Mouse (Mus musculus): ENCODE results near the gene Lrrc2.
A peak's percentile ranks its signal among the peaks of the same experiment; 100 is the strongest.

The Lrrc2 gene

GRCm38 (mm10) chr9:110947900-110948299 is 3.4 kb upstream of the Lrrc2 start:
- DNase-seq (ENCODE audit: low spot score in 2 of 2) = no peak

DNA sequence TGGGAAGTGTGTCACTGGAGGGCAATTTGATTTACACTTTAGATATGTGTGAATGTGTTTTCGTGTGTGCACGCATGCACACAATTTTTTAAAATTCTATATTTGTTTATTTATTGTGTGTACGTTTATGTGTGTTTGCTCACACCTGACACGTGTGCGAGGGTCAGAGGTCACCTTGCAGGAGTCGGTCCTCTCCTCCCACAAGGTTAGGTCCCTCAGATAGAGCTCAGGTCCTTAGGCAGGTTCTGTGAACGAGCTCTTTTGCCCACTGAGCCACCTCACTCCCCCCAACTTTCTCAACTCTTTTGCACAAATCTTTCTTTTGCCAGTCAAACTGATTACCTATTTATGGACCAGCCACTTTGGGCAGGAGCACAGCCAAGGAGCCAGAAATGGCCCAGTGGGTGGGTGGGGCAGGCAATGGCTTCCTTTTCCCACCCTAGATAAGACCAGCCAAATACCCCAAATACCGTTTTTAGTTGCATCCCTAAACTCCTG is 2.5 kb upstream of the Lrrc2 start:
- no peak for DNase-seq (ENCODE audit: low spot score in 2 of 2)

DNA sequence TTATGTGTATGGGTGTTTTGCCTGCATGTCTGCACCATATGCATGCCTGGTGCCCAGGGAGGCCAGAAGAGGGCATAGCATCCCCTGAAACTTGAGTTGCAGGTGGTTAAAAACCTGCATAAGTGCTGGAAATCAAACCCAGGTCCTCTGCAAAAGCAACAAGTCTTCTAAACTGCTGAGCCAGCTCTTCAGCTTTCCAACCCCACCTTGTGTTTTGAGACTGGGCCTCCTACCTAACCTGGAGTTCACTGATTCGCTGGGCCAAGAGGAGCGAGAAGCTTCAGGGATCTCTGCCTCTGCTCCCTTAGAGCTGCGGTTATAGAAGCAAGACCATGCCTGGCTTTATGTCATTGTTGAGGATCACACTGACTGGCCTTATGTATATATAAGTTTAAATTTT is 1.2 kb upstream of the Lrrc2 start:
- no peak for DNase-seq (ENCODE audit: low spot score in 2 of 2)

DNA sequence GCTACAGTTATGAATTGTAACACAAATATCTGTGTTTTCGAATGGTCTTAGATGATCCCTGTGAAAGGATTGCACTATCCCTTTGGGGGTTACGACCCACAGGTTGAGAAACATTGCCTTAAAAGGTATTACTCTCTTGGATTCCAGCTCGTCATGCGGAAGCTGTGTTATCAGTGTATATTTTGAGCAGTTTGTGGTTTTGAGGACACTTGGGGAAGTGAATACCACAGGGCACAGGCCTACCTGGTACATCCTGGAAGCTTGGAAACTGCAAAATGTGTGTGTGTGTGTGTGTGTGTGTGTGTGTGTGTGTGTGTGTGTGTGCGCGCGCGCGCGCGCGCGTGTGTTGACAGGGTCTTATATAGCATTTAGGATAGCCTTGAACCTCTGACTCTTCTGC is 521 bp downstream of the Lrrc2 start:
- no peak for DNase-seq (ENCODE audit: low spot score in 2 of 2)

DNA sequence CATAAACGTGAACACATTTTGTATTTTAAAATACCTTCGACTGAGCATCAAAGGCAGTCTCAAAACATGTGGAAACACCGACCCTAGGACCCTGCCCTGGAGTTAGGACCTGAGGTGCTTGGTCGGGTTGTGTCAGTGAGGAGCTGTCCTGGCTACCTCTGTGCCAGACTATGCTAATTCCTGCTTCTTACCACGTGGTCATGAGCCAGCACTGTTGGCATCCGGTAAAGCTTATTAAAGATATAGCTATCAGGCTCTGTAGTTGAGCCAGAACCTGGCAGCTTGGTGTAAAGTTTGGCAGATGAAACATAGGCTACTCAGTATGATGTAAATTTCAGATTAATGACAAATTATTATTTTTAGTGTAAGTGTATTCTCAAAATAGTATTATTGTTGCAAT is 1.1 kb downstream of the Lrrc2 start:
- DNase-seq (ENCODE audit: low spot score in 2 of 2) = no peak

DNA sequence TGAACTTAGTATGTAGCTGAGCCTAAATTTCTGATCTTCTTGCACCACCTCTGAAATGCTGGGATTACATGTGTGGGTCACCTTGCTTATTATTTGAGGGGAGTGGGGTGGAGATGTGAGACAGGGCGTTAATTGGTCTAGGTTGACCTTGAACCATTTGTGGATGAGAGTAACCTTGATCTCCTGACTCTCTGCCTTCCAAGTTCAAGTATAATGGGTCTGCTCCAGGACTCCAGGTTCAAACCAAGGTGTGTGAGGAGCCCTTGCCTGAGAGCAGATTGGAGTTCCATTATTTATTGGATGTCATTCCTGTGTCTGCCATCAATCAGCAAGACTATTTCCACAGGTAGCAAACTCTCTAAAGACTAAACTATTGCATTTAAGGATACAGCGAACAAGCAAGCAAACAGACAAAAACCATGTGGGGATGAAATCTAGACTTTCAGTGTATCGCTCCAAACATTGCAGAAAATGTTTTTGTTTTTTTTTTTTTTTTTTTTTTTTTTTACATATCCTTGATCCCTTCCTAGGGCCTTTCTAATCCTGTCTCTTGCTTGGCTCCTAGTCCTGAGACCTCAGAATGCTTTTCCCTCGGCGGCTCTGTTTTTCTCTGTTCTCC is 1.7 kb downstream of the Lrrc2 start:
- DNase-seq (ENCODE audit: low spot score in 2 of 2) = no peak

GRCm38 (mm10) chr9:110953550-110954461 is 2.5 kb downstream of the Lrrc2 start:
- DNase-seq (ENCODE audit: low spot score in 2 of 2) = peak; percentile 36 to 70

DNA sequence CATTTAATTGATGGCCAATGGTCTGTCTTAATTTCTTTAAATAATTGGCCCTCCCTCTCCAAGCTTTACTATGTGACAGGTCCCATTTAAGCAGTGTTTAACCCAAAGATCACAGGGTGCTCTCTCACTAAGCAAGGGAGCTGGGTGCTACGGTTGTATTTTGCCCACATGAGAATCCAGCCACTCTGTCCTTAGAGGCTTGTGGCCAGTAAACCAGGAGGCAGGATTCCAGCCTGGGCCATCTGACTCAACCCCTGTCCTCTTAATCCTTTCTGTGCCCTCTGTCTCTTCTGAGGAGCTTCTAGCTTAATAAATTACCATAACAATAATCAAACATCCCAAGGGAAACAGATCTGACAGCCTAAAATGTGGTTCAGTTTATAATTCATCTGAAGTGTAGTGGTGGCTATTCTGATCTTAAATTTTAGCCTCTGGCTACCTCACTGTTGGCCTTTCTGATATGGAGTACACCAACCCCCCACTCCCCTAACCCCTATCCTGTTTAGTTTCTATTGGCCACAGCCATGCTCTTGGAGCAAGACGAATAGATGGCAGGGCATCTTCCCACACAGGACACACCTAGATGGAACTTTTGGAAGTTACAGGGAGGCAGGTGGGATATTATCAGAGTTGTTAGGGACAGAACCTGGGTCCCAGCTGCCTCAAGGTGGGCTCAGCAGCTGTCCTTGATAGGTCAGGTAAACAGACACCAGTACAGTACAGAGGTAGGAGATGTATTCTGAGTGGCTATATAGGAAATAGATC is 3.5 kb downstream of the Lrrc2 start:
- no peak for DNase-seq (ENCODE audit: low spot score in 2 of 2)

- no peak for DNase-seq (ENCODE audit: low spot score in 2 of 2)
Measured at GRCm38 (mm10) chr9:110955962-110956361, 4.6 kb downstream of the Lrrc2 start.

GRCm38 (mm10) chr9:110959669-110960068 is 8.3 kb downstream of the Lrrc2 start:
- no peak for DNase-seq (ENCODE audit: low spot score in 2 of 2)

DNA sequence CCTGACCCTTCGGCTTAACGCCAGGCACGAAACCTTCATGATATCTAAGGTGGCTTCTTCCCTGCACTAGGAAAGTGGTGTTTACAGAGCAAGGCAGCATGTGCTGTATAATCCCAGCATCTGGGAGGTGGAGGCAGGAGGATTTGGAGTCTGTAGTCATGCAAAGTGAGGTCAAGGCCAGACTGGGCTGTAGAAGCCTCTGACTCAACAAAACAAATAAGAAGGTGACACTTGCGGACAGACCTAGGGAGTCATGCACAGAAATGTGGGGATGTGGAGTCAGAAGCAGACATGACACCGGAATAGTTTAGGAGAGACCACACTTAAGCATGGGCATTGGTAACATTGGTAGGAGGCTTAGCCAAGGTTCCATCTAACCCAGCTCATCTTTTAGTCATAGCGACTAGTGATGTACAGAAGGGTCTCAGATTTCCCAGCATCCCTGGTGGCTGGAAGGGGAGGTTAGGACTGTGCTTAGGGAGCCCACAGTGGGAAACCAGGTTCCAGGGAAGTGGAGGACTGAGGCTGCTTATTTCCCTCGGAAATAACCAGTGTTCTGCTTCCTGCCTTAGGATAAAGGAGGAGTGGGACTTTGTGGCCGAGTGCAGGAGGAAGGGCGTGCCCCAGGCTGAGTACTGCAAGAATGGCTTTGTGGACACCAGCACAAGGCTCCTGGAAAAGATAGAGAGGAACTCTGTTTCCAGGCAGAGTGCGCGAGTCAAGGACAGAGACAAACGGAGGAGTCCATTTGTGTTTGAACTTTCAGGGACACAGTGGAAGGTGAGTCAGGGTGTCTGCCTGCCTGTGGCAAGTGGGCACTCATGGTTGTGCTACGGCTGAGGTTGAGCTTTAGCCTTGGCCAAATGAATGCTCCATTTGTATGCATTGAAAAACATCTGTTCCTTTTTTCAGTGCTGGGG is 9.1 kb downstream of the Lrrc2 start:
- no peak for DNase-seq (ENCODE audit: low spot score in 2 of 2)

DNA sequence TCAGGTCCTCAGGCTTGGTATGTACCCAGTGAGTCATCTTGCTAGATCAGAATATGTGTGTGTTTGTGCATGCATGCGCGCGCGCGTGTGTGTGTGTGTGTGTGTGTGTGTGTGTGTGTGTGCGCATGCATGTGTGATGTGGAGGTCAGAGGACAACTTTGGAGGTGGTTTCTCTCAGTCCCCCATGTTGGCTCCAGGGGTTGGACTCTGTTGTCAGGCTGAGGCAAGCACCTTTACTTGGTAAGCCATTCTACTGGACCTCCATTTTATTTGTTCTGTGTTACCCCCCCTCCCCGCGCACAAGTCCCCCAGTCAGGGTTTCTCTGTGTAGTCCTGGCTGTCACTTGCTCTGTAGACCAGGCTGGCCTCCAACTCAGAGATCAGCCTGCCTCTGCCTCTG is 10.0 kb downstream of the Lrrc2 start:
- DNase-seq (ENCODE audit: low spot score in 2 of 2) = no peak

GRCm38 (mm10) chr9:110963566-110964115 is 12.3 kb downstream of the Lrrc2 start:
- DNase-seq (ENCODE audit: low spot score in 2 of 2) = no peak

GRCm38 (mm10) chr9:110965062-110965909 is 13.9 kb downstream of the Lrrc2 start:
- no peak for DNase-seq (ENCODE audit: low spot score in 2 of 2)

GRCm38 (mm10) chr9:110965910-110966231 is 14.5 kb downstream of the Lrrc2 start:
- DNase-seq (ENCODE audit: low spot score in 2 of 2) = no peak

- DNase-seq (ENCODE audit: low spot score in 2 of 2) = no peak
Measured at GRCm38 (mm10) chr9:110979411-110979810, 28.1 kb downstream of the Lrrc2 start.

GRCm38 (mm10) chr9:110982351-110982750 is 31.0 kb downstream of the Lrrc2 start:
- DNase-seq (ENCODE audit: low spot score in 2 of 2) = no peak

DNA sequence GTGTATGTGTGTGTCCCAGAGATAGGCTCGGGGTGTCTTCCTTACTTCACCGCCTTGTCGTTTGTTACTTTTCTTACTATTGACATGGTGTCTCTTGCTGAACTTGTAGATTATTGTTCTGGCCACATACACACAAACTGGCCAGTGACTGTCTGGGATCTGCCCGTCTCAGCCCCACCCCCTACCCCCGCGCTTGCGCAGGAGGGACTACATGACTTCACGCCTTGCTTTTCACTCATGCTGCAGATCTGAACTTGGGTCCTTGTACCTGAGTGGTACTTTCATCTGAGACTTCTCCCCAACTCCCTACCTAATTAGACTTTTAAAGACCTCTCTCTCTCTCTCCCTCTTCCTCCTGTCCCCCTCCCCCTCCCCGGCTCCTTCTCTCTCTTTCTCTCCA is 32.8 kb downstream of the Lrrc2 start:
- DNase-seq (ENCODE audit: low spot score in 2 of 2) = no peak

GRCm38 (mm10) chr9:110985541-110985940 is 34.2 kb downstream of the Lrrc2 start:
- DNase-seq (ENCODE audit: low spot score in 2 of 2) = no peak

DNA sequence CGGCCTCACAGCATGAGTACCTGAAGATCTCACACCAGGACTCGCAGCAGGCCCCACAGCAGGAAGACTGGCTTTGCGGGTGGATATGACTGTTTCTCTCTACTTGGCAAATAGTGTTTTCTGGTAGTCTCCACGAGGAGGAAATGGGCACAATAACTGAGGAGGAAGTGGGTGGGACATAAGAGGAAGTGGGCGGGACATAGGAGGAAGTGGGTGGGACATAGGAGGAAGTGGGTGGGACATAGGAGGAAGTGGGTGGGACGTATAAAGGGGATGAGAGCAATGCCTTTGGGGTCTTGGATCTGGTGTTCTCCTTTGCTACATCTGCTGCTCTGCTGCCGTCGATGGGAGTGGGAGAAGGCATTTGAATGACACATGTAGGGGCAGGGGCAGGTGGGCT is 34.6 kb downstream of the Lrrc2 start:
- DNase-seq (ENCODE audit: low spot score in 2 of 2) = no peak

Measured in cerebellum, postnatal 4 days (tissue).